Mouse (Mus musculus) gastrocnemius, adult 8-10 months (tissue): ENCODE measurements around the gene Tada2b. TPM values are rescaled to one million over a fixed set of nuclear protein-coding genes. Genes with fewer than 3 reads are reported as not detected.

Experiments
- DNase-seq, 2 experiments: peaks; one replicate each; pipeline ENCODE4 v3.0.0; 2022; ENCODE audit warnings: low spot score in 2 of 2
- total RNA-seq, 4 experiments: library from RNA; stranded (reverse); gene quantifications; 2 replicates each; pipeline ENCODE4 v1.2.4; 2022

The Tada2b gene
- total RNA-seq = 10 to 100 TPM; 13.8 to 20.4 (median 17.2) TPM

GRCm38 (mm10) chr5:36484171-36484990 is at the start of gene Tada2b, which contains the start of gene Ccdc96:
Gene Tada2b, minus strand, starts transcription at chr5:36484285.
Gene Ccdc96, plus strand, starts transcription at chr5:36484588.
- DNase-seq = peak; percentile 97 to 99

- DNase-seq = peak; percentile 92 to 93
Observed at GRCm38 (mm10) chr5:36530129-36530751, 46.2 kb upstream of the Tada2b start.

- DNase-seq = no peak
Observed at GRCm38 (mm10) chr5:36529698-36530097, 45.6 kb upstream of the Tada2b start.

GRCm38 (mm10) chr5:36526921-36527320 is 42.8 kb upstream of the Tada2b start:
- DNase-seq = no peak

- DNase-seq = no peak
Observed at GRCm38 (mm10) chr5:36526274-36526673, 42.2 kb upstream of the Tada2b start.

- no peak for DNase-seq
Observed at GRCm38 (mm10) chr5:36525216-36525615, 41.1 kb upstream of the Tada2b start.

GRCm38 (mm10) chr5:36523219-36523703 is 39.2 kb upstream of the Tada2b start:
- DNase-seq = no peak

- DNase-seq = no peak
Observed at GRCm38 (mm10) chr5:36522782-36523181, 38.7 kb upstream of the Tada2b start.

GRCm38 (mm10) chr5:36519751-36520150 is 35.7 kb upstream of the Tada2b start:
- DNase-seq = no peak

GRCm38 (mm10) chr5:36517596-36517995 is 33.5 kb upstream of the Tada2b start:
- no peak for DNase-seq

- no peak for DNase-seq
Observed at GRCm38 (mm10) chr5:36515558-36515957, 31.5 kb upstream of the Tada2b start.

GRCm38 (mm10) chr5:36515126-36515525 is 31.0 kb upstream of the Tada2b start:
- no peak for DNase-seq

- DNase-seq = no peak
Observed at GRCm38 (mm10) chr5:36510956-36511355, 26.9 kb upstream of the Tada2b start.

GRCm38 (mm10) chr5:36508351-36508750 is 24.3 kb upstream of the Tada2b start:
- DNase-seq = no peak

GRCm38 (mm10) chr5:36505643-36506042 is 21.6 kb upstream of the Tada2b start:
- DNase-seq = no peak

GRCm38 (mm10) chr5:36505235-36505634 is 21.1 kb upstream of the Tada2b start:
- DNase-seq = no peak

- no peak for DNase-seq
Observed at GRCm38 (mm10) chr5:36494709-36495108, 10.6 kb upstream of the Tada2b start.

- DNase-seq = no peak
Observed at GRCm38 (mm10) chr5:36493919-36494318, 9.8 kb upstream of the Tada2b start.

- no peak for DNase-seq
Observed at GRCm38 (mm10) chr5:36489225-36489624, 5.1 kb upstream of the Tada2b start.

- no peak for DNase-seq
Observed at GRCm38 (mm10) chr5:36485306-36485705, 1.2 kb upstream of the Tada2b start.

- peak; percentile 23 to 47 for DNase-seq
Observed at GRCm38 (mm10) chr5:36483203-36484101, 633 bp downstream of the Tada2b start.
